Mouse (Mus musculus) ovary, postnatal 10 days (tissue): Measurements from ENCODE around the gene Pagr1b.
A peak's percentile ranks its signal among the peaks of the same experiment; 100 is the strongest.

Source experiments
- DNase-seq: peaks from one replicate; pipeline ENCODE4 v3.0.0; 2022; ENCODE audit warnings: low spot score

The Pagr1b gene

GRCm38 (mm10) chr7:127019306-127019960 lies 3.1 kb upstream of the Pagr1b start:
- DNase-seq, result no peak

GRCm38 (mm10) chr7:127018416-127019305 lies 2.4 kb upstream of the Pagr1b start:
- no peak for DNase-seq

- DNase-seq, result no peak
Observed at GRCm38 (mm10) chr7:127017950-127018345, 1.7 kb upstream of the Pagr1b start.

GRCm38 (mm10) chr7:127016971-127017949 lies 976 bp upstream of the Pagr1b start, which contains the start of gene Pagr1a:
TSS of gene Pagr1a (minus strand) at chr7:127017352.
- DNase-seq, result peak; percentile 94

- DNase-seq, result peak; percentile 44
Observed at GRCm38 (mm10) chr7:127016486-127016938, 228 bp upstream of the Pagr1b start.

- no peak for DNase-seq
Observed at GRCm38 (mm10) chr7:127016081-127016480, 203 bp downstream of the Pagr1b start.

GRCm38 (mm10) chr7:127014993-127015392 lies 1.3 kb downstream of the Pagr1b start:
- DNase-seq, result no peak

- DNase-seq, result no peak
Observed at GRCm38 (mm10) chr7:127014320-127014719, 2.0 kb downstream of the Pagr1b start, which contains the start of gene Mvp. TSS of gene Mvp (minus strand) at chr7:127014621.

GRCm38 (mm10) chr7:127013385-127013784 lies 2.9 kb downstream of the Pagr1b start:
- DNase-seq, result no peak

- no peak for DNase-seq
Observed at GRCm38 (mm10) chr7:127012845-127013244, 3.4 kb downstream of the Pagr1b start.

- no peak for DNase-seq
Observed at GRCm38 (mm10) chr7:127012374-127012773, 3.9 kb downstream of the Pagr1b start.

- DNase-seq, result no peak
Observed at GRCm38 (mm10) chr7:127011717-127012116, 4.6 kb downstream of the Pagr1b start.

- DNase-seq, result no peak
Observed at GRCm38 (mm10) chr7:127011051-127011450, 5.2 kb downstream of the Pagr1b start.

GRCm38 (mm10) chr7:127009307-127010085 lies 6.8 kb downstream of the Pagr1b start:
- no peak for DNase-seq

- no peak for DNase-seq
Observed at GRCm38 (mm10) chr7:127008239-127009019, 7.9 kb downstream of the Pagr1b start.

- no peak for DNase-seq
Observed at GRCm38 (mm10) chr7:127007313-127008024, 8.8 kb downstream of the Pagr1b start.

GRCm38 (mm10) chr7:127004122-127004875 lies 12.0 kb downstream of the Pagr1b start:
- no peak for DNase-seq

- DNase-seq, result no peak
Observed at GRCm38 (mm10) chr7:127003620-127004019, 12.7 kb downstream of the Pagr1b start.

- DNase-seq, result no peak
Observed at GRCm38 (mm10) chr7:126999568-126999967, 16.7 kb downstream of the Pagr1b start.
